Mouse (Mus musculus) heart, embryonic 15.5 days (tissue): ENCODE data around the gene 2310034G01Rik. TPM values are rescaled to one million over a fixed set of nuclear protein-coding genes. Genes with fewer than 3 reads are reported as not detected.
A peak's percentile ranks its signal among the peaks of the same experiment; 100 is the strongest.

ENCODE experiments used
- ATAC-seq: fragments of 200-750 bp; cut with Nextera tagmentation; replicated peaks from 2 replicates; pipeline ENCODE4 v1.8.0; 2017; ENCODE audit warnings: low read depth, moderate TSS enrichment; ENCODE audit not compliant: insufficient number of reproducible peaks, insufficient read depth, low FRiP score
- H3K27ac ChIP-seq: fragments of 300-500 bp; sonication (generic); 2 replicates; pipeline ENCODE4 v1.5.1; 2015; ENCODE audit warnings: mild to moderate bottlenecking, inconsistent platforms
- H3K27me3 ChIP-seq: fragments of 300-500 bp; sonication (generic); 2 replicates; pipeline ENCODE4 v1.6.1; 2015; ENCODE audit warnings: inconsistent platforms
- H3K36me3 ChIP-seq: fragments of 300-500 bp; sonication (generic); 2 replicates; pipeline ENCODE4 v1.6.1; 2015; ENCODE audit warnings: mild to moderate bottlenecking, inconsistent platforms
- H3K4me1 ChIP-seq: fragments of 300-500 bp; sonication (generic); replicated peaks from 2 replicates; pipeline ENCODE4 v1.6.1; 2015; ENCODE audit warnings: inconsistent platforms
- H3K4me2 ChIP-seq: fragments of 300-500 bp; sonication (generic); 2 replicates; pipeline ENCODE4 v1.6.1; 2015; ENCODE audit warnings: inconsistent platforms, mild to moderate bottlenecking, moderate library complexity
- H3K4me3 ChIP-seq: fragments of 300-500 bp; sonication (generic); 2 replicates; pipeline ENCODE4 v1.5.1; 2015; ENCODE audit warnings: mild to moderate bottlenecking, inconsistent platforms
- H3K9ac ChIP-seq: fragments of 300-500 bp; sonication (generic); 2 replicates; pipeline ENCODE4 v1.6.1; 2015; ENCODE audit warnings: mild to moderate bottlenecking, inconsistent platforms
- H3K9me3 ChIP-seq: fragments of 300-500 bp; sonication (generic); replicated peaks from 2 replicates; pipeline ENCODE4 v1.6.1; 2016; ENCODE audit warnings: inconsistent platforms
- WGBS: fragments of 180-500 bp; shearing (Covaris S2); methylation state at CpG from one replicate; pipeline ENCODE4 v1.1.7; 2015; ENCODE audit warnings: mixed read lengths; 5-methylcytosine and 5-hydroxymethylcytosine counted together
- polyA plus RNA-seq: library from polyadenylated mRNA; unstranded; fragments of >200 nt; fragmentation: Nextera tagmentation; extraction: Ambion mirVana; gene quantifications from 2 replicates; pipeline ENCODE4 v1.2.1, GENCODE M21; 2015

The 2310034G01Rik gene
- polyA plus RNA-seq, 1 experiment from 2014 or later: 0.67 TPM

- Histone ChIP-seq H3K9ac (no peak overlapping the region), H3K9me3 (no peaks in the 10 kb centered on the region), H3K27me3 (peaks cover 96% of the 10 kb centered on the region), H3K27ac (no peak overlapping the region), H3K4me2 (no peak overlapping the region), H3K4me3 (no peak overlapping the region), H3K36me3 (no peaks in the 10 kb centered on the region), H3K4me1 (peaks cover 38% of the 10 kb centered on the region)
- ATAC-seq: no peak
- WGBS: 69% methylated on average over 8 of the region's 8 CpGs
Measured at GRCm38 (mm10) chr19:46320076-46320785, 29.9 kb downstream of the 2310034G01Rik start.

GRCm38 (mm10) chr19:46318586-46319378 lies 31.3 kb downstream of the 2310034G01Rik start:
- H3K9ac ChIP-seq: no peak overlapping the region
- no peak overlapping the region for H3K27ac ChIP-seq
- no peak for ATAC-seq
- H3K4me3 ChIP-seq: peak overlapping the region; percentile 53
- H3K27me3 ChIP-seq: peaks cover 95% of the 10 kb centered on the region
- H3K9me3 ChIP-seq: no peaks in the 10 kb centered on the region
- no peaks in the 10 kb centered on the region for H3K36me3 ChIP-seq
- WGBS: 10% methylated on average over 16 of the region's 16 CpGs
- peaks cover 45% of the 10 kb centered on the region for H3K4me1 ChIP-seq
- H3K4me2 ChIP-seq: peak overlapping the region; percentile 36

DNA sequence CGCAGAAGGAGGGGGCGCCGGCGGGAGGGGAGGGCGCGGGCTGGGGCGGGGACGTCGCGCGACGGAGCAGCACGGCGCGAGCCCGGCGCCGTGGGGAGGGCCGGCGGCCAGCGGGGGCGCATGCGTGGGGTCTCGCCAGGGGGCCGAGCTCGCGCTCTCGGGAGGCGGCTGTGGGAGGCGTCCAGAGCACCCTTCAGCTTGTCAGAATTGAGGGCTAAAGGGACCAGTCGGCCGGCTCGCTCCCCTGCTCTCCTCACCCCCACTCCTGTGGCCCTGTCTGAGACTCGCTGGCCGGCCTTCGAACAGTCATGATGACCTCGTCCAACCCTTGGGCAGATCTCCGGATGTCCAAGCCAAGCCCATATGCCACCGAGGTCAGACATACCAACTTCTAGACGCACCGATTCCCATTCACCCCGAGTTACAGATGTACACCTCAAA lies 32.1 kb downstream of the 2310034G01Rik start:
- Histone ChIP-seq H3K4me1 (peaks cover 45% of the 10 kb centered on the region), H3K27ac (no peak overlapping the region), H3K9ac (peak overlapping the region; percentile 39), H3K4me3 (peak overlapping the region; percentile 53), H3K4me2 (peak overlapping the region; percentile 84), H3K27me3 (peaks cover 95% of the 10 kb centered on the region), H3K36me3 (no peaks in the 10 kb centered on the region), H3K9me3 (no peaks in the 10 kb centered on the region)
- 2% methylated on average over 33 of the region's 42 CpGs for WGBS
- peak; percentile 36 for ATAC-seq

- 1% methylated on average over 39 of the region's 48 CpGs for WGBS
- Histone ChIP-seq H3K27me3 (peaks cover 93% of the 10 kb centered on the region), H3K36me3 (peaks cover under 1% of the 10 kb centered on the region; the same call in 1 of the 2 replicates), H3K4me3 (peak overlapping the region; percentile 53), H3K9me3 (no peaks in the 10 kb centered on the region), H3K4me1 (peaks cover 45% of the 10 kb centered on the region), H3K27ac (no peak overlapping the region), H3K4me2 (peak overlapping the region; percentile 84), H3K9ac (peak overlapping the region; percentile 39)
- peak; percentile 11; the same call in 1 of the 2 replicates for ATAC-seq
Measured at GRCm38 (mm10) chr19:46317546-46317885, 32.6 kb downstream of the 2310034G01Rik start.

- peaks cover 45% of the 10 kb centered on the region for H3K4me1 ChIP-seq
- no peak for ATAC-seq
- 34% methylated on average over 15 of the region's 15 CpGs for WGBS
- H3K4me2 ChIP-seq: peak overlapping the region; percentile 84
- H3K27me3 ChIP-seq: peaks cover 90% of the 10 kb centered on the region
- no peaks in the 10 kb centered on the region for H3K9me3 ChIP-seq
- 0 out of 2 replicates have a peak overlapping the region, but pooled peaks have one; percentile 39 for H3K9ac ChIP-seq
- H3K27ac ChIP-seq: no peak overlapping the region
- H3K4me3 ChIP-seq: peak overlapping the region; percentile 53
- peaks cover 6% of the 10 kb centered on the region; the same call in 1 of the 2 replicates for H3K36me3 ChIP-seq
Measured at GRCm38 (mm10) chr19:46316846-46317545, 33.1 kb downstream of the 2310034G01Rik start.

DNA sequence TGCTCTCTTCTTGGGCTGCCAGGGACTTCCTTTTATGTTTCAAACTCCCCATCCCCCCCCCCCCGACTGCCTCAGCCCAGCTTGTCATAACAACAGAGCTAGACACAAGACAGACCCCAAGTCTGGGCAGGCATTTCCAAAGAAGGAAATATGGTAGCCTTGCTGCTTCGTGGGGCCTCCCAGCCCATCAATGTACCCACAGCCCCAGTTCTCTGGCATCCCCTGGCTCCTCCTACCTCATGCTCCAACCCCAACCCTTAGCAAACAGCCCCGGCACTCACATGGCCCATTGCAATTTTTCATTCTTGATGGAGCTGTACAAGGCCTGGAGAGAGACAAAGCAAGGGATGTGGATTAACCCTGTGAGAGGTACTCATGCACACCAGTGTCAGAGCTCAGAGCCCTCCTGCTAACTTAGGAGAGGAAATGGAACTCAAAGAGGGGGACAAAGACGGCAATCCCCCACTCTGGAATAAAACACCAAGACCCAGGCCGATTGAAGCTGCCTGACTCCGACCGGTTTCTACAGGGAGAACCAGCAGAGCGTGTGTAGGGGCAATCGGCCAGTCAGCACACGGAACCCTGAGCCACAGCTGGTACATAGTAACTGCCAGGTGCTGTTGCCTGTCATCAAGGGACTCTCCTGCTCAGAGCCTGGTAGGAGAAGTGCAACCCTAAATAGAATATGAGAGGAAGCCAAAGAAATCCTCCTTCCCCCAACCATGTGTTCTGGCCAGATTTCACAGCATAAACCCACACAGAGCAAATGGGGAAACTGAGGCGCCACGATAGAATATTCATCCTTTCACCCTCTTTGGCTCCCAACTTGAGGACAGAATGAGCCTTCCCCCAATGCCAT lies 34.1 kb downstream of the 2310034G01Rik start:
- ATAC-seq: no peak
- H3K27ac ChIP-seq: no peak overlapping the region
- WGBS: 39% methylated on average over 12 of the region's 12 CpGs
- H3K27me3 ChIP-seq: peaks cover 86% of the 10 kb centered on the region
- H3K9ac ChIP-seq: no peak overlapping the region
- H3K36me3 ChIP-seq: peaks cover 16% of the 10 kb centered on the region
- no peak overlapping the region for H3K4me3 ChIP-seq
- peaks cover 42% of the 10 kb centered on the region for H3K4me1 ChIP-seq
- H3K9me3 ChIP-seq: no peaks in the 10 kb centered on the region
- H3K4me2 ChIP-seq: 0 out of 2 replicates have a peak overlapping the region, but pooled peaks have one; percentile 84

DNA sequence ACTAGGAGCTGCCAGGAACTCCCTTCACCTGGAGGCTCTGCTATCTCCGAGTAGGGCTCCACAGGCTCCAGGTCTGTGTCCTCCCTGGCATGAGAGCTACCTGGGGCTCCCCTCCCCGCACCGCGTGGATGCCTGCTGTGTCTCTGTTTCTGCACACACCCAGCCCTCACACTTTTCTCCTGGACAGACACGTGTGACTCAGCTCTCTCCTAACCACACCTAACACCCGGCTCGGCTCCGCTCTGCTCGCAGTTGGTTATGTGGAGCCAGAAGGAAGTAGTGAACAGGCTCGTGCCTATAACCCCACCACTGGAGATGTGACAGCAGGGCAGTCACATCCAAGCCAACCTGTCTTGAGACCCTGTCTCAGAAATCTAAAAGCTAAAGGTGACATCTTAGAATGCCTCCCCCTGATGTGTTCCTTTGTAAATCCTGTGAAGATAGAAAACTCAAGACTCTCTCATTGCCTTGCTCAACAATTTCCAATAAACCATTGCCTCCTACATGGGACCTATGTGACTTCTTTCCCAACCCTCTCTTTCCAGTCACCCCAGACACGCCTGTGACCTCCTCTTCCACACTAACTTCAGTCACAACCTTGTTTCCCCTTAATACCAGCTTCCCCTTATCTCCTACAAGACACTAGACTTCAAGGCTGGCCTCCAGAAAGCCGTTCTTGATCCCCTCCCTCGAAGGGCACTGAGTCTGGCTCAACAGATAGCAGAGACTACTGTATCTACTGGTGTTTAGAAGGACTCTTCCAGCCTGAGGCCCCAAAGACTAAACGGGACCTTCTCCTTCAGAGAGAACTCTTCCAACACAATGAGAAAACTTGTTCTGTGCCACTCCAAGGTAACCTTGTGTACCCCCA lies 35.0 kb downstream of the 2310034G01Rik start:
- no peak overlapping the region for H3K27ac ChIP-seq
- peaks cover 25% of the 10 kb centered on the region for H3K36me3 ChIP-seq
- no peak overlapping the region for H3K4me2 ChIP-seq
- no peaks in the 10 kb centered on the region for H3K9me3 ChIP-seq
- H3K4me1 ChIP-seq: peaks cover 42% of the 10 kb centered on the region
- WGBS: 30% methylated on average over 14 of the region's 14 CpGs
- H3K9ac ChIP-seq: no peak overlapping the region
- no peak overlapping the region for H3K4me3 ChIP-seq
- peaks cover 81% of the 10 kb centered on the region for H3K27me3 ChIP-seq
- no peak for ATAC-seq

DNA sequence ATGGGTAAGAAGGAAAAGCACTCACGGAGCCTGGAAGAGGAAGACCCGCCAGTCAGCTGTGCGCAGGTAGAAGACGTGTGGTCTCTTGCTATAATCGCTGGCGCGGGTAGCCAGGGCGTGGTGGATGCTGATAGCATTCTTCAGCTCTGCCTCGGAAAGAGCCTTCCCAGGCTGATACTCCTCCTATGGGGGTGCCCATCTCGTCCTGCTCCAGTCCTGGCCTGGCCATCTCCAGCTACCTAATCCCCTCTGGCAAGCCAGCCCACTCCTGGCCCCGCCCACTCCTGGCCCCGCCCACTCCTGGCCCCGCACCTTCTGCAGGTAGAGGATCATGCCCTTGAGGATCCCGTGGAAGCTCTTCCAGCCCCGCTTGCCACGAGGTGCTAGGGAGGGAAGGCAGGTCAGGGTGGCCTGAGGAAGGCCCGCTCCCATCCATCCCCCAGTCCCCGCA lies 35.9 kb downstream of the 2310034G01Rik start:
- Histone ChIP-seq H3K4me1 (peaks cover 44% of the 10 kb centered on the region), H3K36me3 (peaks cover 31% of the 10 kb centered on the region), H3K27ac (no peak overlapping the region), H3K27me3 (peaks cover 78% of the 10 kb centered on the region), H3K9me3 (no peaks in the 10 kb centered on the region), H3K4me2 (no peak overlapping the region), H3K4me3 (no peak overlapping the region), H3K9ac (no peak overlapping the region; the same call in 1 of the 2 replicates)
- no peak for ATAC-seq
- 18% methylated on average over 18 of the region's 18 CpGs for WGBS

DNA sequence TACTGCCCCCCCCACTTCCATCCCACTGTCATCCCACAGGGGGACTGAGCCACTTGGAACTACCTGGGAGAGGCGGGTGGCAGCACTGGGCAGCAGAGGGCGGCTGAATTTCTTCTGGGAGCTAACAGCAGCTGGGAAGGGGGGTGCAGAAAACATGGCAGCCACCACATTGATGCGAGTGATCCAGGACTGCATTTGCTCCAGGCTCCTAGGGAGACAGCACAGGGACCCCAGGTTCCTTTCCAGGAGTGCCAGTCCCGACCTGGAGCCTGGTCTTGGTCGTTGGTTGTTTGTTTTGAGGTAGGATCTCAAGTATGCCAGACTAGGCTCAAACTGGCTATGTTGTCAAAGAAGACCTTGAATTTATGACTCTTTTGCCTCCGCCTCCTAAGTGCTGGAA lies 36.5 kb downstream of the 2310034G01Rik start:
- Histone ChIP-seq H3K4me1 (peaks cover 44% of the 10 kb centered on the region), H3K9me3 (no peaks in the 10 kb centered on the region), H3K9ac (no peak overlapping the region; the same call in 1 of the 2 replicates), H3K27me3 (peaks cover 72% of the 10 kb centered on the region), H3K4me3 (no peak overlapping the region), H3K36me3 (peaks cover 31% of the 10 kb centered on the region), H3K4me2 (no peak overlapping the region), H3K27ac (no peak overlapping the region)
- WGBS: 69% methylated on average over 6 of the region's 6 CpGs
- ATAC-seq: no peak

- 83% methylated on average over 9 of the region's 9 CpGs for WGBS
- Histone ChIP-seq H3K36me3 (peaks cover 33% of the 10 kb centered on the region), H3K27ac (no peak overlapping the region), H3K9ac (no peak overlapping the region), H3K9me3 (no peaks in the 10 kb centered on the region), H3K4me3 (no peak overlapping the region), H3K27me3 (peaks cover 67% of the 10 kb centered on the region), H3K4me2 (no peak overlapping the region), H3K4me1 (peaks cover 40% of the 10 kb centered on the region)
- ATAC-seq: no peak
Measured at GRCm38 (mm10) chr19:46313116-46313515, 37.0 kb downstream of the 2310034G01Rik start.
